Mouse (Mus musculus) kidney, postnatal 14 days (tissue): ENCODE results near the gene Usp47.
A peak's percentile ranks its signal among the peaks of the same experiment; 100 is the strongest.

ENCODE experiments used
- DNase-seq: peaks from one replicate; pipeline ENCODE4 v3.0.0; 2022; ENCODE audit warnings: mixed read lengths

The Usp47 gene

GRCm38 (mm10) chr7:112023150-112023600 lies at the start of gene Usp47:
Gene Usp47 (plus strand): TSS chr7:112023504.
- peak; percentile 90 for DNase-seq

- no peak for DNase-seq
Observed at GRCm38 (mm10) chr7:111976401-111976800, 46.9 kb upstream of the Usp47 start.

- DNase-seq: no peak
Observed at GRCm38 (mm10) chr7:111977871-111978270, 45.4 kb upstream of the Usp47 start.

DNA sequence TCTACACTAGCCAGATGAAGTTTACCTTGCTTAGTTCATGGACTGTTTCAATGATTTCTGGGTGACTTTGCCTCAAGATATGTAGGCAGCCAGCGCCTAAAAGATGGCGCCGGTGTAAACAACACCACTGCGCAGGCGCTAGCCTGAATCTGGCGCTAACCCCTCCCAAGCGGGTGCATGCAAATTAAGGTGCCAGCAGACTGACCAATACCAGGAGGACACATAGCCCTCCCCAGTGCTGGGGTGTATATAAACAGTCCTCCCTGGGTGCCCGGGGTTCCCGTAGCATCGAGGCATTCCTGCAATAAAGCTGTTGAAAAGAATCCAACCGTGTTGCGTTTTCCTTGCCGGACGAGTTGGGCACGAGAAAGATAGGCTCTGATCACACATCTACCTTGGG lies 41.0 kb upstream of the Usp47 start:
- DNase-seq: no peak

GRCm38 (mm10) chr7:111984530-111984929 lies 38.8 kb upstream of the Usp47 start:
- no peak for DNase-seq

GRCm38 (mm10) chr7:111985266-111985665 lies 38.0 kb upstream of the Usp47 start:
- no peak for DNase-seq

GRCm38 (mm10) chr7:111986906-111987305 lies 36.4 kb upstream of the Usp47 start:
- no peak for DNase-seq

- no peak for DNase-seq
Observed at GRCm38 (mm10) chr7:111997441-111997840, 25.9 kb upstream of the Usp47 start.

DNA sequence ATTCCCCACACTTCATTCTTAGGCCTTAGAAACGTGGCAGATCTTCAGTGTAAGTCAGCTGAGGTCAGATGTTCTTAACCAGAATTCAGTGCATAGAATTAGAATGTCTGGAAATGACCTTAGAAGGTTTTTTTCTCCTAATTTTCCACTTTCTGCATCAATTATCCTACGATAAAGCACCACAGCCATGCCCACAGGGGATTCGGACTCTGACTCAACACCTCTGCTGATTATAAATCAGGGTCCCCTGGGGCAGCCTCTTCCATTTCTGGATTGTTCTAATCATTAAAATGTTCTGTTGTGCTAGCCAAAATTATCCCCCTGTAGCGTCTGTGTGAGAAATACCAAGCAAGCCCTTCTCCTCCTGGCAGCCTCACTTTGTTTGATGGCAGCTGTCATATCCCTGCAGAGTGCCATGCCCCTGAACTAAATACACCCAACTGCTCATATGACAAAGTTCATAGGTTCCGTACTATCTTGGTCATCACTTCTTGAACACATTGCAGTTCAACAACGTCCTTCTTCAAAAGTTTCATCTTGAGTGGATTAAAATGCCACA lies 24.8 kb upstream of the Usp47 start:
- DNase-seq: no peak

- DNase-seq: no peak
Observed at GRCm38 (mm10) chr7:111999376-111999775, 23.9 kb upstream of the Usp47 start.

DNA sequence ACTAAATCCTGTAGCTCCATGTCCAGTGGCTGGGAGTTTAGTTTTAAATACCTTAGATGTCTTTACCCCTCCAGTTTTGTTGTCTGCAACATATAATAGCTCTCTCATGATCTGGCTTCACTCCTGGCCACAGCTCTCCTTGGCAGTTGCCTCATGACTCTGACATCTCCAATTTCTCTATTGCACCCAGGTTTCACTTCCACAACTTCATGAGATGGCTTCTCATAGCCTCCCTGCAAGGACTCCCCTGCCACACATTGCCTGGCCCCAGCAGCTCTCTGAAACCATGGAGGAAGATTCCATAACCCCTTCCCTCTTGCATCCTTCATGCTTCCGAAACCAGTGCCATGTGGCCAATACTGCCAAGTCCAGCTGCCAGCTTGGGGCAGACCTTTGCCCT lies 23.1 kb upstream of the Usp47 start:
- DNase-seq: no peak

DNA sequence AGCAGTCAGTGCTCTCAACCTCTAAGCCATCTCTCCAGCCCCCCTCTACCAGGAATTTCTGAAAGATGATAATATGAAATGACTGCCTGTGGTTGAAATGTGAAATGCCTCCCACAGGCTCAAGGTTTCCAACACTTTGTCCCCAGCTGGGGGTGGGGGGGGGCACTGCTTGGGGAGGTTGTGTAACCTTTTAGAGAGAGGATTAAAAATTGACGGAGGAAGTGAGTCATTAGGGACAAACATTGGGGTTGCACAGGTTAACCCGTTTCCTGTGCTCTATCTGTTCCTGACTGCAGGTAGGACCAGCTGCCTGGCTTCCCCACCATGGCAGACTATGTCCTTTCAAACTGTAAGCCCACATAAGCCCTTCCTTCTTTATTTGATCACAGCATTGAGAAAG lies 12.8 kb upstream of the Usp47 start:
- no peak for DNase-seq

DNA sequence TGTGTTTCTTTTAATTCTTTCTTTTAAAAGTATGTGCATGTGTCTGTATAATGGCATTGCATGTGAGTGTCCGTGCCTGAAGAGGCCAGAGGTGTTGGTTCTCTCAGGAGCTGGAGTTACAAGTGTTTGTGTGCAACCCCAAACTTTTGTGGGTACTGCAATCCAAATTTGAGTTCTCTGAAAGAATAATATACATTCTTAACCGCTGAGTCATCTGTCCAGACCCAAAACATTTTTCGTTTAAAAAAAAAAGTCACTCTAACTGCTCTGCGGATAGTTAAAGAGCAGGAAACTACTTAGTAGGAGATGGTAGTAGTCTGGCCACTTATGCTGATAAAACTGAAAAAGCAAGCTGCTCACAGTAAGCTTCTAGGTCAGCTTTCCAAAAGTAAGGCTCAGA lies 12.3 kb upstream of the Usp47 start:
- no peak for DNase-seq

GRCm38 (mm10) chr7:112012102-112012501 lies 11.2 kb upstream of the Usp47 start:
- peak; percentile 25 for DNase-seq

GRCm38 (mm10) chr7:112012621-112013177 lies 10.6 kb upstream of the Usp47 start:
- DNase-seq: no peak

GRCm38 (mm10) chr7:112014148-112014547 lies 9.2 kb upstream of the Usp47 start:
- no peak for DNase-seq

GRCm38 (mm10) chr7:112022506-112023149 lies 676 bp upstream of the Usp47 start:
- DNase-seq: no peak

GRCm38 (mm10) chr7:112023601-112024445 lies 519 bp downstream of the Usp47 start:
- no peak for DNase-seq

DNA sequence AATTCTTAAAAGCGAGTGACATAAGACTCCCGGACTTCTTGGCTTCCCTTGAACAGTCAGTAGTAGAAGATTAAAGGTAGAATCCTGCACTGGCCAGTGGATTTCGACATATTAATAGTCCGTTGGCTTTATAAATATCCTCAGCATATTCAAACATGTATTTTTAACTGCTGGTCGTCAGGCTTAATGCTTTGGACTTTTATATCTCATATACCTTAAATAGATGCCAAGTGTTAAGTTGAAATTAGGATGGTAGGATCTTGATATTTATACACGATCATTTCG lies 1.1 kb downstream of the Usp47 start:
- no peak for DNase-seq

DNA sequence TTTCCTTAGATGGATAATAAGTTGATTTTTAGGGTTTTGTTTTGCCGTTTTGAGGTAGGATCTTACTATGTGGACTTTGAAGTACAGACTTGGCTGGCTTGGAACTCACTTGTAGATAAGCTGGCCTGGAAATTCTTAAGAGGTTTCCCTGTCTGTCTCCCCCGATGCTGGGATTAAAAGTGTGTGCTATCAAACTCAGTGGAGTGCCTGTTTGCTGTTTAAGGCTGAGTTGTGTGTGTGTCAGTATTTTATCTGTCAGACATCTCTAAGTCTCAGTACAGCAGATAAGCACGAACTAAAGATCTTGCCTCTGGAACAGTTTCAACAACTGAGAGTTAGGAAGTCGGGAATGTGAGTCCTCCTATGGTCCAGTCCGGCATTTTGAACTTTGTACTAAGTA lies 1.6 kb downstream of the Usp47 start:
- DNase-seq: peak; percentile 17

GRCm38 (mm10) chr7:112030594-112030993 lies 7.3 kb downstream of the Usp47 start:
- DNase-seq: no peak

DNA sequence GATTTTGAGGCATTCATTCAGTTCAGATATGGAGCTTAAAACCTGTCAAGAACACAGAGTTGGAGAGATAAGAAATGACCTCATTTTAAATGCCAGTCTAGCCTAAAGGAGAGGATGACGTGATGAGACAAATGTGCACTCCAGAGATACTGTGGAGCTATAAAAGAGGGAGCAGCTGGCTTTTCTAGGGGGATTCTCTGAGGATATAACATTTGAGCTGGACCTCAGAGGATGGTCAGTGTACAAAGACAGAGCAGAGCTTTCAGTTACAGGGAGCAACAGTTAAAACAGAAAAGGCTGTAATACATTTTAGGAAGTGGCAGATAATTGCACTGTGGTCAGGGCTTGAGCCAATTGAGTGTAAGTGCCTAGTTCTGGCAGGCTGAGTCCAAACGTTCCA lies 12.5 kb downstream of the Usp47 start:
- DNase-seq: no peak

- no peak for DNase-seq
Observed at GRCm38 (mm10) chr7:112036636-112037035, 13.3 kb downstream of the Usp47 start.

GRCm38 (mm10) chr7:112040271-112040670 lies 17.0 kb downstream of the Usp47 start:
- no peak for DNase-seq
